Mouse (Mus musculus): Measurements from ENCODE around the gene Unc5a.

- TF ChIP-seq CTCF (IDR thresholded peaks at IDR 0.05; ENCODE audit: low read depth, low read length) = 0 out of 2 replicates have a peak, but pooled peaks have one; percentile 8
- TF ChIP-seq POLR2A (IDR thresholded peaks at IDR 0.05; ENCODE audit: extremely low read depth, insufficient read depth, low read length) = no peak
Observed at GRCm38 (mm10) chr13:54970521-54971247, 21.5 kb downstream of the Unc5a start.
